Mouse (Mus musculus) G1E (cell line): Measurements from ENCODE around the gene Lgals3. TPM values are rescaled to one million over a fixed set of nuclear protein-coding genes. Genes with fewer than 3 reads are reported as not detected.

Experiments used
- ATAC-seq: 2 replicates; pipeline ENCODE4 v1.8.0; 2016; ENCODE audit warnings: mild to moderate bottlenecking; ENCODE audit not compliant: insufficient number of reproducible peaks, poor library complexity, low FRiP score, severe bottlenecking; ENCODE audit errors: extremely low read depth
- DNase-seq: peaks from one replicate; pipeline ENCODE4 v3.0.0; 2012; ENCODE audit warnings: low spot score
- H3K27me3 ChIP-seq: 2 replicates; pipeline ENCODE4 v1.6.1; 2012; ENCODE audit warnings: mild to moderate bottlenecking, low read length, inconsistent platforms; ENCODE audit not compliant: insufficient read depth
- H3K36me3 ChIP-seq: replicated peaks from 2 replicates; pipeline ENCODE3; 2012; ENCODE audit warnings: mild to moderate bottlenecking, inconsistent platforms
- H3K4me1 ChIP-seq: 2 replicates; pipeline ENCODE4 v1.6.1; 2012; ENCODE audit warnings: low read depth, low read length, inconsistent platforms, mixed read lengths; ENCODE audit not compliant: insufficient read depth
- H3K4me3 ChIP-seq: 2 replicates; pipeline ENCODE4 v1.5.1; 2012; ENCODE audit warnings: low read depth, mild to moderate bottlenecking, inconsistent platforms, low read length, moderate library complexity, mixed read lengths
- H3K9me3 ChIP-seq: replicated peaks from 2 replicates; pipeline ENCODE4 v1.6.1; 2012; ENCODE audit warnings: inconsistent platforms
- CTCF ChIP-seq: IDR thresholded peaks from 2 replicates; pipeline ENCODE4 v1.5.1; 2012; ENCODE audit warnings: low read depth, low read length, inconsistent platforms, mixed read lengths
- GATA1 ChIP-seq: IDR thresholded peaks from 2 replicates; pipeline ENCODE4 v1.6.1; 2012; ENCODE audit warnings: borderline replicate concordance, low read length, inconsistent platforms, mixed read lengths
- GATA2 ChIP-seq: IDR thresholded peaks from 2 replicates; pipeline ENCODE4 v1.6.1; 2012; ENCODE audit warnings: low read depth, low read length, inconsistent platforms, borderline replicate concordance
- POLR2AphosphoS5 ChIP-seq: IDR thresholded peaks from 2 replicates; pipeline ENCODE4 v1.6.1; 2012; ENCODE audit warnings: low read depth, low read length, inconsistent platforms; ENCODE audit not compliant: insufficient replicate concordance
- TAL1 ChIP-seq: conservative IDR thresholded peaks from 2 replicates; pipeline ENCODE4 v1.6.1; 2012; ENCODE audit warnings: low read depth, low read length, inconsistent platforms, mixed read lengths
- polyA plus RNA-seq: library from polyadenylated mRNA; stranded (reverse); fragments of >175 nt; gene quantifications from 2 replicates; pipeline ENCODE4 v1.2.3, GENCODE M21; 2012
- total RNA-seq, 2 experiments: library from RNA; stranded (forward) in 1 of 2; stranded (reverse) in 1 of 2; fragments of 200-1000 nt in 1 of 2; fragments of >200 nt in 1 of 2; fragmentation: Nextera tagmentation in 1 of 2; gene quantifications; 2 replicates each; pipeline ENCODE4 v1.2.3; 2014 to 2017

The Lgals3 gene
- total and polyA plus RNA-seq, 3 experiments: 1.7 to 2.5 TPM; not detected in 1

- 0 out of 2 replicates have a peak, but pooled peaks have one; percentile 8 for ATAC-seq
- TF ChIP-seq POLR2AphosphoS5 (no peak), CTCF (no peak), GATA2 (no peak), TAL1 (no peak), GATA1 (no peak)
- Histone ChIP-seq H3K27me3 (peaks cover 38% of the 10 kb centered on the region), H3K36me3 (no peaks in the 10 kb centered on the region), H3K4me3 (peak overlapping the region; percentile 62; the same call in 1 of the 2 replicates), H3K4me1 (peaks cover 30% of the 10 kb centered on the region), H3K9me3 (no peaks in the 10 kb centered on the region)
- peak; percentile 68 for DNase-seq
Measured at GRCm38 (mm10) chr14:47373728-47374678, 6.5 kb downstream of the Lgals3 start.

- peaks cover 2% of the 10 kb centered on the region for H3K36me3 ChIP-seq
- no peak overlapping the region for H3K4me3 ChIP-seq
- ATAC-seq (no peak), DNase-seq (no peak)
- TF ChIP-seq CTCF: no peak
- TF ChIP-seq POLR2AphosphoS5: no peak
- TF ChIP-seq GATA1: no peak
- no peak for TF ChIP-seq GATA2
- TF ChIP-seq TAL1: no peak
- peaks cover 26% of the 10 kb centered on the region for H3K27me3 ChIP-seq
- peaks cover 2% of the 10 kb centered on the region; the same call in 1 of the 2 replicates for H3K9me3 ChIP-seq
- H3K4me1 ChIP-seq: peaks cover 22% of the 10 kb centered on the region
Measured at GRCm38 (mm10) chr14:47376526-47376925, 9.0 kb downstream of the Lgals3 start.

- no peak for DNase-seq
- H3K4me3 ChIP-seq: no peak overlapping the region
- no peak for ATAC-seq
- peaks cover 4% of the 10 kb centered on the region for H3K36me3 ChIP-seq
- TF ChIP-seq GATA2 (no peak), GATA1 (no peak), CTCF (no peak), TAL1 (no peak), POLR2AphosphoS5 (no peak)
- peaks cover 15% of the 10 kb centered on the region for H3K4me1 ChIP-seq
- peaks cover 2% of the 10 kb centered on the region; the same call in 1 of the 2 replicates for H3K9me3 ChIP-seq
- H3K27me3 ChIP-seq: peaks cover 18% of the 10 kb centered on the region
Measured at GRCm38 (mm10) chr14:47378336-47378735, 10.8 kb downstream of the Lgals3 start.

GRCm38 (mm10) chr14:47383911-47384310 lies 16.4 kb downstream of the Lgals3 start:
- H3K36me3 ChIP-seq: peaks cover 46% of the 10 kb centered on the region
- TF ChIP-seq TAL1 (no peak), CTCF (no peak), GATA2 (no peak), POLR2AphosphoS5 (no peak), GATA1 (no peak)
- peaks cover 2% of the 10 kb centered on the region; the same call in 1 of the 2 replicates for H3K9me3 ChIP-seq
- DNase-seq: no peak
- no peak overlapping the region for H3K4me3 ChIP-seq
- no peaks in the 10 kb centered on the region for H3K4me1 ChIP-seq
- no peak for ATAC-seq
- H3K27me3 ChIP-seq: no peaks in the 10 kb centered on the region

- TF ChIP-seq GATA2 (no peak), POLR2AphosphoS5 (no peak), CTCF (no peak), TAL1 (no peak), GATA1 (no peak)
- Histone ChIP-seq H3K27me3 (no peaks in the 10 kb centered on the region), H3K4me1 (no peaks in the 10 kb centered on the region), H3K36me3 (peaks cover 53% of the 10 kb centered on the region), H3K4me3 (no peak overlapping the region), H3K9me3 (peaks cover 2% of the 10 kb centered on the region; the same call in 1 of the 2 replicates)
- ATAC-seq: no peak
- DNase-seq: no peak
Measured at GRCm38 (mm10) chr14:47384653-47385052, 17.1 kb downstream of the Lgals3 start.

- TF ChIP-seq GATA2: no peak
- no peak for TF ChIP-seq CTCF
- TF ChIP-seq TAL1: no peak
- no peak for ATAC-seq
- H3K36me3 ChIP-seq: peaks cover 68% of the 10 kb centered on the region
- H3K4me1 ChIP-seq: no peaks in the 10 kb centered on the region
- DNase-seq: no peak
- no peaks in the 10 kb centered on the region for H3K27me3 ChIP-seq
- H3K9me3 ChIP-seq: peaks cover 2% of the 10 kb centered on the region; the same call in 1 of the 2 replicates
- H3K4me3 ChIP-seq: no peak overlapping the region
Measured at GRCm38 (mm10) chr14:47386125-47386524, 18.6 kb downstream of the Lgals3 start.
